Mouse (Mus musculus): ENCODE measurements around the gene Klhl29.
A peak's percentile ranks its signal among the peaks of the same experiment; 100 is the strongest.

Gene Klhl29

DNA sequence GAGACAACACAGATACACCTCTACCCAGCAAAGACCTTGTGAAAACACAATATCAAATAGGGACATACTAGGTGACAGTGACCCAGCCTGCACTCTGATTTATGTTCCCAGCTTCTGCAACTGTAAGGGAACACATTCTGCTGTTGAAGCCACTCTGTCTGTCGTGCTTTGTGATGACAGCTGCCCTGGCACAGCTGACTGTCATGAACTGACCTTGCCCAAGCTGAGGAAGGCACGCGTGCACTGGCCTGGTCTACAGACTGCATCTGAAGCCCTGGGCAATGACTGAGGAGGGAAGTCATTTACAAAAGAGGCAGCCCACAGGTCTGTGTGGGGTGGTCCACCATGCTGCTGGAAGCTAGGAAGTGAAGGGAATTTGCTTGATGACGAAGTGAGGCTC is 246.3 kb downstream of the Klhl29 start:
- DNase-seq (ENCODE audit: low spot score in 2 of 2) = no peak

DNA sequence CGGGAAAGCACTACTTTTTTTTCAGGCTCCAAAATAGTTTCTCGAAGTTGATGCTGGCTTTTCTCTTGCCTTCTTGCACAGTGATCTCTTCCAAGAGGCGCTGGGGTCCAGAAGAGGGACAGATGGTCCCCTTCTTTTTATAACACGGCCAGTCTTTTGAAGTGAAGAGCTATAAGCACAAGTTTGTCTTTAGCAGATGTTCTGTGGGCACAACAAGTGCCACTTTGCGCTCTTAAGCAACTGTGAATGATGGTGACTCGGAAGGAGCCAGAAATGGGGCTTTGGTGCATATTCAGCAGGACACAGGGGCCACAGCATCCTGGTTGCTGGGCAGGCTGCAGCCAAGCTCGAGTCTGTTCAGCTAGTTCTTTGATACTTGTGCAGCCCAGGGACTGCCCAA is 249.6 kb downstream of the Klhl29 start:
- peak in 1 of 2 experiments; percentile 51 for DNase-seq (ENCODE audit: low spot score in 2 of 2)

DNA sequence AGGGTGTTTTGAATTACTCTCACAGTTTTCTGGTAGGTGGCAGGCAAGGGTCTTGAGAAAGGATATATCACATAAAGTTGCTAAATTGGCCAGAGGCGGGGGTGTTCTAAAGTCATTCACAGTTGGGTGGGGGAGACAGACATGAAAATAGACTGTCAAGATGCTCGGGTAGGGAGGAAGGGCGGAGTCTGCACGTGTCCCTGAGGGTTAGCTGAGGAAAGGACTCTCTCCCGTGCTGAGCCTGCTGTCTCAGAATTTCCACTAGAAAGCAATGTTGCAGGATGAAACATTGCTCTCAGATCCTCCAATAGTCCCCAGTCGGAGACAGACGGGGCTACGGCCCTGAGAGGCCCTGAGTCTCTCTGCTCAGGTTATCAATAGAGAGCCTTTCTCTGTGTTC is 252.5 kb downstream of the Klhl29 start:
- DNase-seq (ENCODE audit: low spot score in 2 of 2) = peak in 1 of 2 experiments; percentile 68

DNA sequence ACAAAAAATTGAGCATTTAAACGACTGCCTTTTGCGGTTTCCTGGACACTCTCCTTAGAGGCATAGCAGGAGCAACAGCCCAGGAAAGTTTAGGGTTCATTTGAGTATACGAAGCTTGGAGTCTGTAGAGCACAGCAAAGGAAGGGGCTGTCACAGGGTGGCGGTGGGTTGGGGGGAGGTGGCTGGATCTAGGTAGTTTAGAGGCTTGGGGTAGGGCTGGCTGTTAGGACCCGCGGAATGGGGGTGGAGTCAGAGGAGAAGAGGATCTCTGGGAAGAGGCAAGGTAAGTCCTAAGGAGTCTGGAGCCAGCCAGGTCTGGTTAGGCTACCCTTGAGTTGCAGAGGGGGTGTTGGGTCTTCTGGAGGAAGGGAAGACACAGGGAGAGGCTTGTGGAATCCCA is 255.2 kb downstream of the Klhl29 start:
- DNase-seq (ENCODE audit: low spot score in 2 of 2) = no peak

DNA sequence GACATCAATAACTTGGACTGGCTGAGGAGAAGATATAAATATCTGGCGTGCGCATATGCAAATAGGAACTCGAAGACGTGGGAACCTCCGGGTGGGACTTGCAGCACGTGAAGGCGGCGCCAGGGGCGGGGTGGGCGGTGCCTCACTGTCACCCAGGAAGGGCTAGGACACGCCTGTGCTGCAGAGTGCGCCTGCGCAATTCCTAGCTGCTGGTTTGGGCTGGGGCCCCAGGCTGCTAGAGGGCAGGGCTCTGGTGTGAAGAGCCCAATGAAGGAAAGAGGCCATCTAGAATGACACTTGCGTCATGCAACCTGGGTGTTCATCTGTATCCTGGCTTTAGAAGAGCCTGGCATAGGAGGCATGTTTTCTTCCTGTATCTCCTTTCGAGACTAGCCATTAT is 255.8 kb downstream of the Klhl29 start:
- peak; percentile 89 to 92 for DNase-seq (ENCODE audit: low spot score in 2 of 2)

DNA sequence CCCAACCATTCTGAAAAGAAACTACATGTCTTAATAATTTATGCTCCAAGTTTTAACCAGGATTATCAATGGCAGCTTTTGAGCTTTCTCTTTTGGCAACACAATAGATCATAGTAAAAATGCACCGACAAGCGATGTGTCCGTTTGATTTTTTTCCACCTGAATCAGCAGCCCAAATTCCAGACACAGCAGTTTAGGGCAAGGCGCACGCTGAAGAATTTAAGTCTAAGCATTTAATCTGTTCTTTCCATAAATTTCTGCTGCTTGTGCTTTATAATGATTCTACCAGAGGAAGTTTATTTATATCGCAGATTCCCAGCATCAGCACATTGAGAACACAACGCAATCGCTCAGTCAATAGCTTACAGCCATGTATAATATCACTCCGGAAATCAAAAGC is 256.2 kb downstream of the Klhl29 start:
- no peak for DNase-seq (ENCODE audit: low spot score in 2 of 2)

DNA sequence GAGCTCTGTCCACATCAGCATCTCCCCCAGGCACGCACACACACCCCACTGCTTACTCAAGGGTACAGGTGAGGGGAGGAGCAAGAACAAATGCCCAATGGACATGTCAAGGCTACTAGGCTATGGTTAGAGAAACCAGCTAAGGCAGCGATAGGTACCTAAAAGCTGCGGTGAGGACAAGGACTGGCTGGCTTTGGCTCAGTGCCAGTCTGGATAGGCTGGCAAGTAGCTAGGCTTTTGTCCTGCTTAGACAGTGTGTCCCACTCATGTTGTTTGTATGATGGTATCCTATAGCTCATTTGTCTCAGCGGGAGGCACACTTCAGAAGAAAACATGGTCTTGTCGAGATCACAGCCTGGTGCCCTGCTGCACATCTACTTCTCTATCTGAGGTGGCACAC is 258.9 kb downstream of the Klhl29 start:
- DNase-seq (ENCODE audit: low spot score in 2 of 2) = no peak

DNA sequence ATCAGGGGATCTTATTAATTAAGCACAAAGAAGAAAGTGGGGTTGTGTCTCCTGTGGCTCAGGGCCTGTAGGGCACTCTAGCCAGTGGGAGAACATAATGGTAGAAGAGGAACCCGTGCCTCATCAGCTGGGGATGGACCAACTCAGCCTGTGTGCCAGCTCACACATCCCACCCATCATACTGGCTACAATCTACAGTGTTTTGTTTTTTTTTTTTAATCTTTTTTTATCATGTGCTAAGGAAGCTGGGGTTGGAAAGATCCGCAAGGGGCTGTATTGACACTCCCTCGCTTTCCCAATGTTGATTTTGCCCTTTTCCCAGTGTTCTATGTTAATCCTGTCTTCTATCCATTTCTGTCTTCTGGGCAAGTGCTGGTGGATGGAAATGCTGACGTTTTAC is 260.9 kb downstream of the Klhl29 start:
- no peak for DNase-seq (ENCODE audit: low spot score in 2 of 2)

DNA sequence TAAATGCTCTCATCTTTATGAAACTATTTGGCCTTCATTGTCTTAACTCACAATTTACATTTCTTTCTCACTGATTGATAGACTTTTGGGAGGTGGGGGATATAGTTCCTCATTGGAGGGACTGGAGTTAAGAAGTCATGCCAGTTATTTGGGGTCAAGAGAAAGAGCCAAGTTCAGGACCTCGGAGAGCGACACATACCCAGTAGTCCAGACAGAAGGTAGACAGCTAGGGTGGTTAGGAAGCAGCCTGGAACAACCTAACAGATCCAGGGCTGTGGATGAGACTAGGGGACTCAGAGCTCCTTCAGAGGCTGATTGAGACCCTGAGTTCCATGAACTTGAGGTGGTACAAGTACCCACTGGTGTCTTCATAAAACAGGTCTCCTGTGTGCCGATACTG is 264.1 kb downstream of the Klhl29 start:
- no peak for DNase-seq (ENCODE audit: low spot score in 2 of 2)

DNA sequence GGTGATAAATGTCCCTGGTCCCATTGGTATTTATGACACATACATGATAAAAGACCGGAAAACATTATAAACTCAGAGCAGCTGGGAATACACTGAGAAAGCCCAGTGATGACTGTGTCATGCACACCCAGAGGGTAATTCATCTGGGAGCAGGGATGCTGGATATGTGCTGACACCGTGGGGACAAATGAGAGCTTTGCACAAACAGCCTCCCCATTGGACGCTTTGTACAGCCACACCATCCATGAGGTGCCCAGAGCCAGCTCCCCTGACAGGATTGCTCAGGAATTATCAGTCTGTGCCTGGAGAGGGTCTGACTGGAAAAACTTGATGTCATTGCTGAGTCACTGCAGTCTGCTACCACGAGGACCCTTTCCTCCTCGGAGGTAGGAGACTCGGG is 266.9 kb downstream of the Klhl29 start:
- no peak for DNase-seq (ENCODE audit: low spot score in 2 of 2)

DNA sequence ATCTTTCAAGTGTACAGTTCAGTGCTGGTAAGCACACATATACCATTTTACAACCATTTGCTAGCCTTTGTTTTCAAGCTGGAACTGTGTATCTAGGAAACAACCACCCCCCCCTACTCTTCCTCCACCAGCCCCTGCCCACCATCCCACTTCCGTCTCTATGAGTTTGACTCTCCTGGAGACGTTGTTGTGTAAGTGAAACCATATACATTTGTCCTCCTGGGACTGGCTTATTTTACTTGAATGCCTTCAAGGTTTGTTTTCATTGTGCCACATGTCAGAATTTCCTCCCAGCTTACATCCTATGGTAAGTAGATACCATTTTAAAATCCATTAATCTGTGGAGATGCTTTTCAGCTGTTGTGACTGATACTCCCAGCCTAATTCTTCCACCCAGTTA is 267.7 kb downstream of the Klhl29 start:
- no peak for DNase-seq (ENCODE audit: low spot score in 2 of 2)

DNA sequence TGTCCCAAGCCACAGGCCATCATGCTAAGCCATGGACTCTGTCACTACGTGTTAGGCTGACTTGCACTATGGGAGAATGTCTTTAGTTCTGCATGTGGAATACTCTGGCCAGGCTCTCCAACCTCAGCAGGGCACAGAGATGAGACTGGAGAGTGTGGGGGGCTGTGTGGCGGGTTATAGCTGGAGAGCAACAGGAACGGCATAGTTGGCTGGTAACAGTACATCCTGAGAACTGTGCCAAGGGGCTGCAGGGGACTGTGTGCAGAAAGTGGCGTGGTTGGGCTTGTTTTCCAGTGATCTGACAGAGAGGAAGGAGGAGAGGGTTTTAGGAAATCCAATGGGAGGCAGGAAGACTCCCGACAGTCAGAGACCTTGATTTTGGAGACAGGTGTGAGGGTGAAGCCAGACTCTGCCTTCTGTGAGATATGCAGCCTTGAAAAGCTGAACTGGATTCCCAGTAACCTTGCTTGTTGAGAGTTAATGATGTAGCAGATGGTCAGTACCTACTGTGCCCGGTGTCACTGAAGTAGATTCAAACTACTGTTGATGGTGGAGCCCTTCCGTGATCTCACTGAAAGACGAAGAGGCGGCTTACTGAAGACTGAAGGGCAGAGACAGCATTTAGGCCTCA is 270.9 kb downstream of the Klhl29 start:
- DNase-seq (ENCODE audit: low spot score in 2 of 2) = no peak

DNA sequence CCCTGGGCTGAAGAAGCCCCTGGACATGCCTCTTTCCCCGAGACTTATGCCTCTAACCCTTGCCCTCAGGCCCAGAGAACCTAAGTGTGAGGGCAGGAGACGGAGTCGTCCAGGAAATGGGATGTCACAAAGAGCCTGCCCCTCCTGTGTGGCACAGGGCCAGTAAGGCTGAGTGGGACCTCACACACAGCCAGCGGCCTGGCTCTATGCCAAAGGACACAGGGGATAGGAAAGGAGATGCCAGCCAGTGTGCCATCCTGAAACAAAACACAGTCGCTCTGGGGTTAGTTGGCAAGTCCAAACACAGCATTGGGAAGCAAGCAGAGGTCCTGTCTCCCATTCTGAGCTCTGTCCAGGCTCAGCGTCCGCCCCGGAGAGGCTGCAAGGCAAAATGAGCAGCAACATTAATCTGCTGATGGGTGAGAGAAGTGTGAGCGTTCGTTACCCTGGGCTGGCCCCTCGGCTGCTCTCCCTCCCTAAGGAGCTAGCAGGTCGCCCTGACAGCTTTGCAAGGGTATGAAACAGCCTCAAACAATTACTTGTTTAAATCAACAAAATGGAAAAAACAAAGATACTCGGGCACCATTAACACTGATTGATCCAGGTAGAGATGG is 274.0 kb downstream of the Klhl29 start:
- DNase-seq (ENCODE audit: low spot score in 2 of 2) = no peak

DNA sequence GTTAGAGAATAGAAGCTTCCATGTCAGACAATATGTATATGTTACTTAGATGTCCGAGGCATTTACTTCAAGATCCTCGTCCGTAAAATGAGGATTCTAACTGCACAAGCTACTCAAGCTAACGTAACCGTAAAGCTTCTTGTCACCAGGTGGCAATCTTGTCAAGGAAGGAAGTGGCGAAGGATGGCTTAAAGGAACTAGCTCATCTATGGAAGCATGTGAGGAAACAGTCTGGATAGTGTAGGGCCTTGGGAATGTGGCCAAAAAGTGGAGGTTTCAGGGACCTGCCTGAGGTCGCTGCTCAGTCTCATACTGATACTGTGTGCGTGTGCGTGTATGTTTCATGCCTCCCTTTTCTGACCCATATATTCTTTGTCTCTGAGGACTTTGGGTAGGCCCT is 275.9 kb downstream of the Klhl29 start:
- no peak for DNase-seq (ENCODE audit: low spot score in 2 of 2)

DNA sequence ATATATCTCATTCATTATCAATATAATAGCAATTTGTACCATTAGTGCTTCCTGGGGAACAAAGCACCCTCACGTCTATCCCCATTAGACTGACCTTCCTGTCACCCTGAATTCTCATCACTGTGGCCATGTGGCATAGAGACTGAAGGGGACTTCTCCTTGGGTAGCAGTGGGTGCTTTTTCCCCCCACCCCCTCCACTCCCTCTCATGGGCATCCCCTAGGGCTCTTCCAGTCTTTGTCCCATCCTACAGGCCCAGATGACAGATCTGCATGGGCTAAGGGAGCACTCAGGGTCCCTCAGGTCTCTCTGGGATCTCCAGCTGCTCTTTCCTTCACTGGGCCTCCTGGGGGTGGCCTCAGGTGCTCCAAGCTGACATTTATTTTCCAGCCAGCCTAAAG is 286.8 kb downstream of the Klhl29 start:
- no peak for DNase-seq (ENCODE audit: low spot score in 2 of 2)

DNA sequence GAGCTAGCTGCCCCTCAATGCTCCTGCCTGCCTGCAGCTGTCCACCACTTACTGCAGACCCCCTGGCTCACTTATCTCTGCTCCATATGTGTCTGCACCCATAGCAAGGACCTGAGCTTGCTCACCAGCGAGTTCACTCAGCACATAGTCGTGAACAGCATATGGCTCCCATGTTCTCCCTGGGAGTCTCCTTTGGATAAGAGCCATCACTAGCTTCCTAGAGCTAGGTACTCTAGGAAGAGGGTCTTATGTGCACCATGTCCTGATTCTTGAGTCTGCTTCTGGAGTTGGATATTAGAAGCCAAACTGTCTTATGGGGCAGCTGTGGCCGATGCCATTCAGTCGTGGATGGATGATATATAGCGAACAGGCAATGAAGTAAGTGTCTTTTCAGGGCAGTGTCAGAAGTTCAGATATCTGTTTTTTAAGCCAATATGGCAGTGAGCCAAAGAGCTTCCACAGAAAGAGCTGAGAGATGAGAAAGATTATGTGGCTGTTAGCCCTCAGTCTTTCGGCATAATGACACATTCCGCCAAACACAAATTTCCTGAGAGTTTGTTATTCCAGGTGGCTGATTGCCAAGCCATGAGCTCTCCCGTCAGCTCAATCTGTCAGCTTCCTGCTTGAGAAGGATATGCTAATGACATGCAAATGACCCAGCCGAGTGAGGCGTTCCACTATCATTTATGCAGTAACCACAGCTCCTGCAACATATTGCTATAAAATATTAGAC is 287.5 kb downstream of the Klhl29 start:
- DNase-seq (ENCODE audit: low spot score in 2 of 2) = peak in 1 of 2 experiments; percentile 33

DNA sequence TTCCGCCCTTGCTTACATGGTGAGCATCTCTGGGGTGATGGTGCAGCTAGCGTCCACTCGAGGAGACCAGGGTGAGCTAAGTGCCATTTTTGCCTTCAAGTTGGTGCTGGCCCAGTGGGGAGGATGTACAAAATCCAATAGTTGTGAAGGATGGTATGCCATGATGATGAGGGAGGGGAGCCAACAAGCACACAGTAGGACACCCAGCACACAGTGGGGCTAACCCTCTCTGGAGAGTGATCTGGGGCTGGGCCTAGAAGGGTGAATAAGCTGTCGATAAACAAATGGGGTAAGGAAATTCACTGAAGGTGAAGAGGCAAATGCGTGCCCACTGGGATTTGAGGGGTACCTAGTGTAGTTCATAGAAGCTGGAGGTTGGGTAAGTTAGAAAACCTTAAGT is 290.8 kb downstream of the Klhl29 start:
- DNase-seq (ENCODE audit: low spot score in 2 of 2) = no peak

DNA sequence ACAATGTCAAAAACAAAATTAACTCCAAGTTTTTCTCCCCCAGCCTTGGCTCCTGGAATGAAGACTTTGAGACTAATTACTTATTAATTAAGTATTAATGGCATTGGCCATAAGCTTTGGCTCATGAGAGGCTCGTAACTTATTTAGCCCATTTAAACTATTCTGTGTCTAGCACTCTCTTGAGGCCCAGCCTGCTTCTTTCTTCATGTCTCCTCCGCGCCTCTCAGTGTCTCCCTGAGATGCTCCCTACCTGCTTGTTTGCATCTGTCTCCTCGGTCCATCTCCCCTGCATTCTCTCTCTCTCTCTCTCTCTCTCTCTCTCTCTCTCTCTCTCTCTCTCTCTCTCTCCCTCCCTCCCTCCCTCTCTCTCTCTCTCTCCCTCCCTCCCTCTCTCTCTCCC is 294.0 kb downstream of the Klhl29 start:
- DNase-seq (ENCODE audit: low spot score in 2 of 2) = no peak

DNA sequence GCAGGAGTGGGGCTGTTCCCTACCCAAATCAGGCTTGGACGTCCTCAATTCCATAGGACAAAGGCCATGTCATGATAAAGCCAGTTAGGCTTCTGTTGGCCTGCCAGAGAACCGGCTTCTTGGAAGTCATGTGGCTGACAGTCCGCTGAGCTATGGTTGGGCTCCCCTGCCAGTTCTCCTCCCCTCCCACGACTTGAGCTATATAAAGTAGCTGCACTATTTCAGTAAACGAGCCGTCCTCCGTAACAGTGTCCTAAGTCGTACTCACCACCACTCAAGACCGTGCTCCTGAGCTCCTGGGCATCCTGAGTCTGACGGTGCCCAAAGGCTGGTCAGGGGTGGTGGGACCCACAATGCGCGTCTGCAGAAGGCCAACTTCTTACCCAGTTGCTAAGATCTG is 302.3 kb downstream of the Klhl29 start:
- DNase-seq (ENCODE audit: low spot score in 2 of 2) = no peak

DNA sequence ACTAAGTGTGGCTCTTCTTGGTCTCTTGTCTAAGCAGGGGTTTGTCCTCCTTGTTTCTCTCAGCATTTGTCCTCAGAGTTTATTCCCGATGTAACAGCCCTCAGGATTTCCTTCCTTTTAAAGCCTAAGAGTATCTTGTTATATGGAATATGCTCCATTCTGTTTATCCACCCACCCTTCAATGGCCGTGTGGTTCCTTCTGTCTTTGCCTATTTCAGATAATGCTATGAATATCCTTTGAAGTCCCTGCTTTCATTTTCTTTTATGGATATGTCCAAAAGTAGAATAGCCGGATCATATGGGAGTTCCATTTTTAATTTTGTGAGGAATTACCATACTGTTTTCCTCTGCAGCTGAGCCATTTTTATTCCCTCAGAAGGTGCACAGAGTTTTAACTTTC is 305.4 kb downstream of the Klhl29 start:
- no peak for DNase-seq (ENCODE audit: low spot score in 2 of 2)

DNA sequence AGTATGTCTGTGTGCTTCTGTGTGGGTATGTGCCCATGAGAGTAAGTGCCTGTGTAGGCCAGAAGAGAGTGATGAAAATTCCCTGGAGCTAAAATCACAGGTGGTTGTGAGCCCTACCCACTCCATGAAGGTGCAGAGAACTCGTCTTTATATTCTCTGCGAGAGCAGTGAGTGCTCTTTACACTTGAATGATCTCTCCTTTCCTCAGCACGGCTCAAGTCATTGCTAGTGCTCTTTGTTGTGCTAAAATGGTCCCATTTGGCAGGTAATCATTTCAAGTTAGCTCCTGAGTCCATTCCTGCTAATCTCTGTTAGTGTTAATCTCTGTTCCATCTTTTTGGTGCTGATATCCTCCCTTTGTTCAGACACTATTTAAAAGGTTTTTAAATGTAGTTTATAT is 307.9 kb downstream of the Klhl29 start:
- DNase-seq (ENCODE audit: low spot score in 2 of 2) = no peak

DNA sequence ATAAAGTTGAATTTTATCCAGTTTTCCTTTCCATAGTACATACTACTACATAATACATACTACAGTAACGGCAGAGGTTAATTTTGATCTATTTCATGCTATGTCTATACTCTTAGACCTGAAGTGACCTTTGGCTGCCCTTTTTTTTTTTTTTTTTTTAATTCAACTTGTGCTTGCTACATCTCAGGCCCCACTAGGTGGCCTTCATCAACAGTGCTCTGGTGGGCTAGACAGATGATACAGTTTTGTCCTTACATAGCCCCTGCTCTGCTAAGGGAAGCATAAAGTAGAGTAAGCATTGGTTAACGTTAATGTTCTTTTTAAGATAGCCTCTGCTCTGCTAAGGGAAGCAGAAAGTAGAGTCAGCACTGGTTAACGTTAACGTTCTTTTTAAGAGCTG is 327.4 kb downstream of the Klhl29 start:
- DNase-seq (ENCODE audit: low spot score in 2 of 2) = no peak

DNA sequence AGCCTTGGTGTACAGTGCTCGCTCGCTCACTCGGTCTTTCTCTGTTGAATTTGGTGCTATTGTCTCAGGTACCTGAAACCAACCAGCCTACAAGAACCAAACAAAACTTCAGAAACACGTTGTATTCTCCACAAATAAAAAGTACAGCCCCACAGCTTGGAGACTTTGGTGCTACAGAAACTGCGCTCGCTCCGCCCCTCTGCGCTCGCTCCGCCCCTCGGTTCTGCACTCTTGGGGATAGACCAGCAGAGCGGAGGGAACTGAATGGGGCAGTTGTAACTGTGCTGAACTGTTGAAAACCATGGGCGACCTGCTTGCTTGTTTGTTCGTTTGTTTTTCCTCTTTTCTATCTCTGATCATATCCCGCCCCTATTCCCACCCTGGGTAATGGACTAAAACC is 331.3 kb downstream of the Klhl29 start:
- no peak for DNase-seq (ENCODE audit: low spot score in 2 of 2)
